Mouse (Mus musculus) CH12.LX (cell line): Measurements from ENCODE around the gene Tspan14. TPM values are rescaled to one million over a fixed set of nuclear protein-coding genes. Genes with fewer than 3 reads are reported as not detected.

Experiments
- DNase-seq: peaks from one replicate; pipeline ENCODE4 v3.0.0-alpha.2; 2013; ENCODE audit errors: extremely low read depth
- H3K27ac ChIP-seq: 2 replicates; pipeline ENCODE4 v1.5.1; 2012; ENCODE audit warnings: low read depth, mild to moderate bottlenecking, control low read depth, moderate library complexity; ENCODE audit not compliant: insufficient read depth
- H3K27me3 ChIP-seq: replicated peaks from 2 replicates; pipeline ENCODE3; 2012; ENCODE audit warnings: inconsistent platforms
- H3K36me3 ChIP-seq, 2 experiments: replicated peaks in 1 of 2; 2 replicates each; pipeline versions ENCODE3 to v1.6.1; 2012; ENCODE audit warnings: inconsistent platforms in 1 of 2, low read length in 1 of 2, mild to moderate bottlenecking in 1 of 2, mixed read lengths in 1 of 2, moderate library complexity in 1 of 2; ENCODE audit not compliant: control insufficient read depth in 1 of 2, insufficient read depth in 1 of 2
- H3K4me1 ChIP-seq, 2 experiments: 2 replicates each; pipeline ENCODE4 v1.6.1; 2012; ENCODE audit warnings: inconsistent platforms in 1 of 2, moderate library complexity in 1 of 2; ENCODE audit not compliant: insufficient read depth in 2 of 2, control insufficient read depth in 1 of 2
- H3K4me2 ChIP-seq: 2 replicates; pipeline ENCODE4 v1.6.1; 2012; ENCODE audit warnings: low read depth, mild to moderate bottlenecking, control low read depth; ENCODE audit not compliant: poor library complexity, insufficient read depth, severe bottlenecking
- H3K4me3 ChIP-seq, 3 experiments: fragments of 150-350 bp in 1 of 3; sonication (generic) in 1 of 3; replicated peaks in 1 of 3; 2 replicates each; pipeline versions ENCODE3 to v1.5.1; 2011 to 2012; ENCODE audit warnings: low read depth in 2 of 3, low read length in 2 of 3, mild to moderate bottlenecking in 2 of 3, moderate library complexity in 2 of 3, control low read depth in 1 of 3, improper control_type of control experiment in 1 of 3, inconsistent platforms in 1 of 3, mixed read lengths in 1 of 3; ENCODE audit not compliant: poor library complexity in 1 of 3
- H3K79me2 ChIP-seq: replicated peaks from 2 replicates; pipeline ENCODE4 v1.6.1; 2012; ENCODE audit warnings: mild to moderate bottlenecking, moderate library complexity; ENCODE audit not compliant: control insufficient read depth, poor library complexity, insufficient read depth, severe bottlenecking; ENCODE audit errors: extremely low read depth
- H3K9ac ChIP-seq: 2 replicates; pipeline ENCODE4 v1.6.1; 2012; ENCODE audit warnings: low read depth, mild to moderate bottlenecking, control low read depth, moderate library complexity; ENCODE audit not compliant: insufficient read depth
- H3K9me3 ChIP-seq: replicated peaks from 2 replicates; pipeline ENCODE3; 2012; ENCODE audit warnings: low read length, inconsistent platforms, mixed read lengths
- CHD1 ChIP-seq: IDR thresholded peaks from 2 replicates; pipeline ENCODE4 v1.6.1; 2012; ENCODE audit warnings: low read depth, low read length, improper control_type of control experiment, inconsistent platforms
- CHD2 ChIP-seq: IDR thresholded peaks from 2 replicates; pipeline ENCODE4 v1.6.1; 2011; ENCODE audit warnings: low read length, improper control_type of control experiment
- ELF1 ChIP-seq: IDR thresholded peaks from 2 replicates; pipeline ENCODE4 v1.6.1; 2014; ENCODE audit warnings: low read depth, mild to moderate bottlenecking, inconsistent platforms, low read length, improper control_type of control experiment
- EP300 ChIP-seq: IDR thresholded peaks from 2 replicates; pipeline ENCODE4 v1.6.1; 2011; ENCODE audit warnings: low read length, improper control_type of control experiment
- HCFC1 ChIP-seq: IDR thresholded peaks from 2 replicates; pipeline ENCODE4 v1.6.1; 2012; ENCODE audit warnings: low read depth, mild to moderate bottlenecking, inconsistent platforms, low read length, improper control_type of control experiment
- JUN ChIP-seq: IDR thresholded peaks from 2 replicates; pipeline ENCODE4 v1.6.1; 2011; ENCODE audit warnings: low read depth, mild to moderate bottlenecking, low read length, improper control_type of control experiment, moderate library complexity; ENCODE audit not compliant: insufficient read depth
- JUND ChIP-seq: conservative IDR thresholded peaks from 2 replicates; pipeline ENCODE4 v1.6.1; 2011; ENCODE audit warnings: low read depth, low read length, improper control_type of control experiment
- MAZ ChIP-seq: IDR thresholded peaks from 2 replicates; pipeline ENCODE4 v1.6.1; 2012; ENCODE audit warnings: low read depth, mild to moderate bottlenecking, inconsistent platforms, low read length, improper control_type of control experiment, moderate library complexity
- NRF1 ChIP-seq: IDR thresholded peaks from 2 replicates; pipeline ENCODE4 v1.6.1; 2014; ENCODE audit warnings: low read depth, mild to moderate bottlenecking, inconsistent platforms, low read length, improper control_type of control experiment, moderate library complexity
- RCOR1 ChIP-seq: conservative IDR thresholded peaks from 2 replicates; pipeline ENCODE4 v1.6.1; 2012; ENCODE audit warnings: low read depth, mild to moderate bottlenecking, inconsistent platforms, low read length, improper control_type of control experiment
- TCF12 ChIP-seq: IDR thresholded peaks from 2 replicates; pipeline ENCODE4 v1.6.1; 2014; ENCODE audit warnings: low read depth, mild to moderate bottlenecking, inconsistent platforms, low read length, improper control_type of control experiment
- ZC3H11A ChIP-seq: IDR thresholded peaks from 2 replicates; pipeline ENCODE4 v1.6.1; 2012; ENCODE audit warnings: low read depth, mild to moderate bottlenecking, inconsistent platforms, low read length, improper control_type of control experiment
- dilution Hi-C: fragments of 300-500 bp; cut with MboI; formaldehyde crosslinking; loops from 2 replicates; pipeline ENCODE4 v1.14.3; 2020; ENCODE audit warnings: low sequenced_read_pairs; ENCODE audit not compliant: extremely low pct_unique_long_range_greater_than_20kb, extremely low pct_ligation_motif_present
- in situ Hi-C: fragments of 300-500 bp; cut with MboI; formaldehyde crosslinking; loops from 3 replicates; pipeline ENCODE4 v1.14.3; 2019; ENCODE audit warnings: low sequenced_read_pairs, low pct_ligation_motif_present, low pct_unique_long_range_greater_than_20kb, mixed read lengths
- polyA plus RNA-seq: library from polyadenylated mRNA; unstranded; fragments of >175 nt; gene quantifications from 2 replicates; pipeline ENCODE4 v1.2.1, GENCODE M21; 2012; ENCODE audit warnings: low read depth; ENCODE audit not compliant: insufficient read length
- total RNA-seq, 2 experiments: library from RNA; depleted of rRNA; stranded (reverse); fragments of 300-350 nt in 1 of 2; fragments of >200 nt in 1 of 2; gene quantifications; 2 replicates each; pipeline ENCODE4 v1.2.3; 2012 to 2014

Gene Tspan14
- total and polyA plus RNA-seq, 3 experiments: 11.6 to 19.1 (median 14.9) TPM

- TF ChIP-seq EP300: peak; percentile 91
Measured at GRCm38 (mm10) chr14:40949730-40950614, 16.6 kb downstream of the Tspan14 start (continued).

GRCm38 (mm10) chr14:40949047-40949446, 17.6 kb downstream of the Tspan14 start:
- Histone ChIP-seq H3K9me3 (no peaks in the 10 kb centered on the region), H3K79me2 (peaks cover 35% of the 10 kb centered on the region), H3K4me3 (peak overlapping the region in 2 of 3 experiments; percentile 40)
- TF ChIP-seq CHD2: no peak
- no peak for TF ChIP-seq CHD1
- TF ChIP-seq RCOR1: no peak
- no peak for TF ChIP-seq JUND
- TF ChIP-seq NRF1: no peak
- TF ChIP-seq JUN: no peak
- TF ChIP-seq, all 38 proteins: peak for 0
- in situ Hi-C loops (no loop called here), dilution Hi-C loops (no loop called here)
- H3K27ac ChIP-seq: peak overlapping the region; percentile 91
- peaks cover 31 to 80% of the 10 kb centered on the region in 2 experiments for H3K4me1 ChIP-seq
- peak overlapping the region; percentile 78 for H3K4me2 ChIP-seq
- no peak for DNase-seq
- H3K9ac ChIP-seq: peak overlapping the region; percentile 88
- peaks cover 0 to 16% of the 10 kb centered on the region in 2 experiments for H3K36me3 ChIP-seq
- H3K27me3 ChIP-seq: no peaks in the 10 kb centered on the region

GRCm38 (mm10) chr14:40948522-40948921, 18.1 kb downstream of the Tspan14 start:
- dilution Hi-C loops: no loop called here
- in situ Hi-C loops: no loop called here
- Histone ChIP-seq H3K4me3 (peak overlapping the region in 2 of 3 experiments; percentile 40), H3K9me3 (no peaks in the 10 kb centered on the region), H3K4me1 (peaks cover 29 to 75% of the 10 kb centered on the region in 2 experiments), H3K9ac (peak overlapping the region; percentile 88), H3K27me3 (no peaks in the 10 kb centered on the region), H3K79me2 (peaks cover 34% of the 10 kb centered on the region), H3K27ac (peak overlapping the region; percentile 91), H3K36me3 (peaks cover 0 to 16% of the 10 kb centered on the region in 2 experiments), H3K4me2 (peak overlapping the region; percentile 78)
- DNase-seq: no peak
- TF ChIP-seq EP300 (no peak), HCFC1 (no peak), TCF12 (0 out of 2 replicates have a peak, but pooled peaks have one; percentile 9), ELF1 (no peak), ZC3H11A (no peak), MAZ (no peak)
